Mouse (Mus musculus) kidney, adult 2 months (tissue): ENCODE results near the gene Ikbke. TPM values are rescaled to one million over a fixed set of nuclear protein-coding genes. Genes with fewer than 3 reads are reported as not detected.
A peak's percentile ranks its signal among the peaks of the same experiment; 100 is the strongest.
"Not testable (repeated sequence)": the region's sequence is repeated elsewhere in the genome, so short reads cannot be mapped to it uniquely, and the experiment has no call there.

Experiments
- DNase-seq: peaks from one replicate; pipeline ENCODE4 v3.0.0; 2021
- H3K27ac ChIP-seq: fragments of 200-500 bp; 2 replicates; pipeline ENCODE4 v1.5.1; 2012; ENCODE audit warnings: low read depth, low read length, control low read depth, inconsistent platforms; ENCODE audit not compliant: insufficient read depth
- H3K27me3 ChIP-seq: fragments of 200-500 bp; replicated peaks from 2 replicates; pipeline ENCODE4 v1.6.1; 2012; ENCODE audit warnings: mild to moderate bottlenecking, moderate library complexity, low read length, inconsistent platforms; ENCODE audit not compliant: control insufficient read depth, insufficient read depth
- H3K36me3 ChIP-seq: fragments of 200-500 bp; 2 replicates; pipeline ENCODE4 v1.6.1; 2012; ENCODE audit warnings: mild to moderate bottlenecking, moderate library complexity, low read length, inconsistent platforms; ENCODE audit not compliant: control insufficient read depth, insufficient read depth
- H3K4me1 ChIP-seq: fragments of 200-500 bp; 2 replicates; pipeline ENCODE4 v1.6.1; 2011; ENCODE audit warnings: low read length; ENCODE audit not compliant: control insufficient read depth, insufficient read depth
- H3K4me3 ChIP-seq: fragments of 200-500 bp; 2 replicates; pipeline ENCODE4 v1.5.1; 2011; ENCODE audit warnings: mild to moderate bottlenecking, low read depth, low read length, control low read depth; ENCODE audit not compliant: insufficient read depth
- CTCF ChIP-seq: fragments of 200-500 bp; conservative IDR thresholded peaks from 2 replicates; pipeline ENCODE4 v1.5.1; 2011; ENCODE audit warnings: low read depth, mild to moderate bottlenecking, control low read depth, low read length, moderate library complexity, mixed read lengths; ENCODE audit not compliant: insufficient read depth, insufficient read length
- POLR2A ChIP-seq: fragments of 200-500 bp; IDR thresholded peaks from one replicate; pipeline ENCODE4 v1.6.1; 2011; ENCODE audit warnings: low read depth, low read length, control low read depth
- WGBS: fragments of 180-500 bp; shearing (Covaris S2); methylation state at CpG from one replicate; pipeline ENCODE4 v1.1.7; 2018; 5-methylcytosine and 5-hydroxymethylcytosine counted together
- polyA plus RNA-seq: library from polyadenylated mRNA; depleted of rRNA; stranded (reverse); fragments of >200 nt; gene quantifications from 2 replicates; pipeline ENCODE4 v1.2.3, GENCODE M21; 2012

Ikbke gene
- polyA plus RNA-seq, 1 experiment: 10.5 TPM

DNA sequence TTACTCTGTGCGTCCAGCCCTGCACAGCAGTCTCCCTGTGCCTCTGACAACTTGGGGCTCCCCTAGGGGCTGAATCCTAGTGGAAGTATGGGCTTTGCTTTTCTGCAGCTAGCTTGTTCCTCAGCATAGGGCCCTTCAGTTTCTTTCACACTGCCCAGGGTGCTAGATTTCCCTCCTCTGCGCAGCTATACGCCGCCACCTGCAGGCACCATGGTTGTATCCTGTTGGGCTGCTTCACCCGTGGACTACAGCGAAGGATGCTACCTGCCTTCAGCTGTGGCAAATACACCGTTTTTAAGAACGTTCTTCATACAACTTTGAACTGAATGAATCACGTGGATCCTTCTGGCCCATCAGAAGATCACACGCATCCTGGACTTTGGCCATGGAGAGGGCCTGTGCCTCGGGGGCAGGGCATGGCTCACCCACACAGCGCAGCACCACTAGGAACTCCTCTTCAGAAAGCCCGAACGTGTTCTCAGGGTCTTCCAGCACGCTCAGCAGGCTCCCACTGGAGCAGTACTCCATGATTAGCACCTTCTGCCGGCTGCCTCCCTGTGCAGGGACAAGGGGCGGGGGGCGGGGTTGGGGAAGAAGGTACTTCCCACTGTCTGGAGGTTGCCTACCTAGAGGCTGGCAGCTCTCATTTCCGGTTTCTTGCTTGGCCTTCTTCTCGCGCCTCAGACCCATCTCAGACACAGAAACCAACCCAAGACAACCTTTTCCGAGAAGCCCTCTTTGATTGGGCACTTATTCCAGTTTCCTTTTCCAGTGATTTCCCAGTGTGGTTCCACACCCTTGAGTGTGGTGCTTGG lies 4.5 kb downstream of the Ikbke start:
- Histone ChIP-seq H3K36me3 (no peaks in the 10 kb centered on the region), H3K4me3 (no peak overlapping the region), H3K27me3 (no peaks in the 10 kb centered on the region), H3K4me1 (no peaks in the 10 kb centered on the region; the same call in 1 of the 2 replicates), H3K27ac (no peak overlapping the region; the same call in 1 of the 2 replicates)
- TF ChIP-seq POLR2A (no peak), CTCF (no peak)
- DNase-seq: peak; percentile 87
- 48% methylated on average over 22 of the region's 22 CpGs for WGBS

DNA sequence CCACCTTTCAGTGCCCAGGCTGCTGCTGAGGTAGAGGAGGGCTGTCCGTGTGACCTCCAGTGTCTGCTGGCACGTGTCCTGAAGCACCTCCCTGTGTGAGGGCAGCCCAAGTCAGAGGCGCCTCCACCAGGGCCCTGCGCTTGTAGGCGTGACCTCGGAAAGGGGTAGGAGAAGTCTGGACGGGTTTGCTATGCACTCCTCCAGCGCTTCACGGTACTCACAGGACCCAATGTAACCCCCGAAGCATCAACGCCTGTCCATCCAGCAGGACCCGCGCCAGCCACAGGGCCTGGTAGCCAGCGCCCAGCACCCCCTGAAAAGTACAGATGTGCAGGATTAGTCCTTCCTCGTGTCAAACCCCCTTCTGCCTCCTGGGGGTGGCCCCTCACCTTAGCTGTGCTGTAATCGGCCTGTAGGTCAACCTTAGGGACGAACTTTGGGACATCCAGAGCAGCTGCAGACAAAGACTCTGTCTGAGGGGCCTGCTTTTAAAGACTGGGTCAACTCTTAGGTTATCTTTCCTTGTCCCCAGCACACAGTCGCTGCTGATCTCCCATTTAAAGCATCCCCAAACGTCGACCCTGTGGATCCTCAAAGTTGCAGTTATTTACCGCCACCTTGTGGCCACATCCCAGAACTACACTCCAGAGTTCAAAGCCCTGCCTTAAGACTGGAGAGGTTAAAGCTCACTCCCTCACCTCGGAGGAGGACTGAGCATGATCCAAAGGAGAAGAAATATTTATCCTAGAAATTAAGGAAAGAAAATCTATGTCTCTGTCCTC lies 9.4 kb downstream of the Ikbke start:
- DNase-seq: peak; percentile 80
- H3K27me3 ChIP-seq: no peaks in the 10 kb centered on the region
- no peak overlapping the region for H3K27ac ChIP-seq
- H3K36me3 ChIP-seq: no peaks in the 10 kb centered on the region
- TF ChIP-seq POLR2A (no peak), CTCF (peak; percentile 89)
- no peak overlapping the region for H3K4me3 ChIP-seq
- no peaks in the 10 kb centered on the region; the same call in 1 of the 2 replicates for H3K4me1 ChIP-seq
- 48% methylated on average over 22 of the region's 22 CpGs for WGBS

DNA sequence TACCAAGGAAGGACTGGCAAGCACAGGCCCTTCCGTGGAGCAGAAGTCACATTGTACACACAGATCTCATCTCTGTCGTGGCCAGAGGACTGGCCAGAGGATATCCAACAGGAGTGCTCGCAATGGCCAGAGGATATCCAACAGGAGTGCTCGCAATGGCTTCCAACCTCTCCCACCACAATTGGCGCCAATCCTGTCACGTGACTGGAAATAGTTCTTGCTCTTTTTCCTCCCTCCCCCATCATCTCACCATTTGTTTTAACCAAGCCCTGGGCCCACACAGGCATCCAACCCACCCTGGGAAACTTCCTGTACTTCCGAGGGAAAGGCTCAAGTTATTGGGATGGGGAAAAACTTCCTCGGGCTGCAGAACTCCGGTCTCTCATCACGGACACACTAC lies 10.6 kb downstream of the Ikbke start:
- Histone ChIP-seq H3K36me3 (no peaks in the 10 kb centered on the region), H3K27me3 (no peaks in the 10 kb centered on the region), H3K4me1 (no peaks in the 10 kb centered on the region), H3K4me3 (no peak overlapping the region), H3K27ac (no peak overlapping the region)
- TF ChIP-seq POLR2A (no peak), CTCF (no peak)
- DNase-seq: no peak
- WGBS: 83% methylated on average over 10 of the region's 10 CpGs

DNA sequence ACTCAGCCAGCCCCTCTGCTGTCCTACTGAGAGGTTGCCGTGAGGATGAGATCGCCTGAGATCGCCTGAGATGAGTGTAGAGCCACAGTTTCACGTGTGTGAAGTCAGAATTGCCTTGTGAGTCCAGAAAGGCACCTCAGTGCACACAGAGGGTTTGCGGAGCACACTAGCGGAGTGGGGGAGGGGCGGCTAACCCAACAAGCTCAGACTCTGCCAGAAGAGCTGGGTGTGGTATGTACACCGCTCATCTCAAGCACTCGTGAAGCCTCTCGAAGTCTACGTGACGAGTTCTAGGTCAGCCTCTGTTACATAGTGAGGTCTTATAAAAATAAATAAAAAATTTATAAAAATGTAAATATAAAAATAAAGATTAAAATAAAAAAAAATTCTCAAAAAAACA lies 15.5 kb downstream of the Ikbke start:
- H3K27me3 ChIP-seq: no peaks in the 10 kb centered on the region
- H3K4me1 ChIP-seq: no peaks in the 10 kb centered on the region
- WGBS: 83% methylated on average over 12 of the region's 12 CpGs
- H3K36me3 ChIP-seq: no peaks in the 10 kb centered on the region
- no peak overlapping the region for H3K27ac ChIP-seq
- TF ChIP-seq CTCF (no peak), POLR2A (no peak)
- DNase-seq: no peak
- H3K4me3 ChIP-seq: no peak overlapping the region

DNA sequence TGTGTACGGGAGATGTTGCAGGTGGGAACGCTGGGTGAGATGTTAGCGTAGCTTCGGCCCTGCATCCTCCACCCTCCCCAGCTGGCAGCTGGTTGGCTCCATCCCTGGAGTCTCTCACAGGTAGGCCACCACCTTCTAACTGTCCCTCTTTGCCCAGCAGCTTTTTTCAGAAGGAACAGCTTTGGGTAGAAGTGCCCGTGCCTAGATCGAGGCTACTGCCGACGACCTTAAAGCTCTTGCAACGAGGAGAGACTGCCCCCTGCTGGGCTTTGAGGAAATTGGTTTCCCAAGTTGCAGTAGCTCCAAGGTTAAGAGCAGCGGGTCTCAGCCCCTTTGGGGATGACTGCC lies 19.1 kb downstream of the Ikbke start:
- Histone ChIP-seq H3K36me3 (no peaks in the 10 kb centered on the region), H3K4me1 (no peaks in the 10 kb centered on the region), H3K27ac (no peak overlapping the region), H3K4me3 (no peak overlapping the region), H3K27me3 (no peaks in the 10 kb centered on the region)
- peak; percentile 65 for DNase-seq
- TF ChIP-seq POLR2A: no peak
- peak; percentile 81 for TF ChIP-seq CTCF
- WGBS: 39% methylated on average over 10 of the region's 10 CpGs

DNA sequence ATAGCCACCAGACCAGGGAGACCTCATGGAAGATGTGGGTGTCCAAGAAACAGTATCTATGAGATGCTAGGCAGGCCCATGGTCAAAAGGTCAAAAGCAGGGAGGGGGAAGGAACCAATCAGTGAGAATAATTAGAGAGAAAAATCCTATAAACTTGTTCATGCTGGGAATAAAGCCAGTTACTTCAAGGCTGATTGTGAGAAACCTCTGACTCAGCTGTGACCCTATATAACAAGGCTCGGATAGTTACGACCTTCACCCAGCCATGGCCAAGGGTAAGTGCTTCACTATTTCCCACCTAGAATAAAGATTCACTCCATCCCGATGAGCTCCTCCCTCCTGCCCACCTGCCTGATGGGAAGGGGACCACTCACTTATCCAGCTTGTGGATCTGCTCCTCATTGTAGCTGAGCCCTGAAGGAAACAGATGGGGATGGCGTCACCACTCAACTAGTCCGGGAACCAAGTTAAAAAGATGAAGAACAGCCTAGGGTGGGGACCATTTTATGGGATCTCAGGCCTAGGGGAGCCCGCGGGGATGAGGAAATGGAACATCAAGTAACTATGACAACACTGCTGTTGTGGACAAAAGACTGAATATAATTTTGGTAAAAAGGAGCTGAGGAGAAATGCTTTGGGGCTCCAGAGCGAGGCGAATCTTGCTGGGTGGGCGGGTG lies 19.6 kb downstream of the Ikbke start:
- Histone ChIP-seq H3K27ac (no peak overlapping the region), H3K27me3 (no peaks in the 10 kb centered on the region), H3K36me3 (no peaks in the 10 kb centered on the region), H3K4me3 (no peak overlapping the region), H3K4me1 (no peaks in the 10 kb centered on the region)
- TF ChIP-seq POLR2A (no peak), CTCF (no peak)
- DNase-seq: no peak
- 77% methylated on average over 10 of the region's 10 CpGs for WGBS

DNA sequence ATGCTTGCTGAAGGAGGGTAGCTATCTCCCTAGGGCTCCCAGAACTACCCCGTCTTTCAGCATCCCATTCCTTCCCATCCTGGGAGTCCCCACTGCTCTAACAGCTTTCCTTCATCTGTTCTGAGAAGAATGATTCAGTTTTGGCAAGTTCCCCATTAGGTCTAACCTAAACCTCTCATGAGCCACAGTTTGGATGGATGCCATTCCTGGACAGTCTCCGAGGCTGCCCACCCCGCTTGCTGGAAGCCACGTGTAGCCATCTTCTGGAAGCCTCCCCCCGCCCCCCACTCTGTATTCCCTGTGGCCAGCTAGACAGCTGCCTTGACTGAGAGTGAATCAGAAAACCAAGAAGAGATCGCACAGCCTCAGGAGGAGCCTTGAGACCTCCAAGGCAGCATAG lies 22.1 kb downstream of the Ikbke start:
- TF ChIP-seq CTCF: no peak
- Histone ChIP-seq H3K4me3 (no peak overlapping the region), H3K36me3 (no peaks in the 10 kb centered on the region), H3K4me1 (no peaks in the 10 kb centered on the region), H3K27ac (no peak overlapping the region), H3K27me3 (no peaks in the 10 kb centered on the region)
- WGBS: 87% methylated on average over 6 of the region's 6 CpGs
- DNase-seq: no peak

DNA sequence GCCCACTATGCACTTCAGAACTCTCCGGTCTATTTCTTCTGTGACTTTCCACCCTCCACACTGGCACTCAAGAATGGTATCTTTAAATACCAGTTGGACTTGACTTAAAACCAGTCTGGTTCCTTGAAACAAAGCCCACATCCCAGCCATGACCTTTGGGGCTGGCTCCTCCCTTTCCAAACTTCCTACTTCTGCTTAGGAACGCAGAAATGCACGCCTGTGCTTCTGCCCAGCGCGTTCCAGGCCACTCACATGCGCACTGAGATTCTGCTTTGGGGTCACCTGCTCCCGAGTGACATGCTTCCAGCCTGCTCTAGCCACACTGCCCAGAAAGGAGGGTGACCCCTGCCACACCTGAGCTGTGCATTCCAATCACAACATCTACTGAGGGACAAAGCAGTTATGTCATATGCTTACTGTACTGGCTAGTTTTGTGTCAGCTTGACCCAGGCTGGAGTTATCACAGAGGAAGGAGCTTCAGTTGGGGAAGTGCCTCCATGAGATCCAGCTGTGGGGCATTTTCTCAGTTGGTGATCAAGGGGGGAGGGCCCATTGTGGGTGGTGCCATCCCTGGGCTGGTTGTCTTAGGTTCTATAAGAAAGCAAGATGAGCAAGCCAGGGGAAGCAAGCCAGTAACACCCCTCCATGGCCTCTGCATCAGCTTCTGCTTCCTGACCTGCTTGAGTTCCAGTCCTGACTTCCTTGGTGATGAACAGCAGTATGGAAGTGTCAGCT lies 26.7 kb downstream of the Ikbke start:
- WGBS: 65% methylated on average over 7 of the region's 7 CpGs
- H3K36me3 ChIP-seq, H3K4me1 ChIP-seq, H3K27me3 ChIP-seq, H3K4me3 ChIP-seq, DNase-seq, H3K27ac ChIP-seq: not testable (repeated sequence)
